Mouse (Mus musculus) B cell, adult 2 months (primary cell): Measurements from ENCODE around the gene Psg18.
"Not testable (repeated sequence)": the region's sequence is repeated elsewhere in the genome, so short reads cannot be mapped to it uniquely, and the experiment has no call there.

ENCODE experiments used
- DNase-seq, 2 experiments: peaks; one replicate each; pipeline ENCODE4 v3.0.0; 2022

Gene Psg18

GRCm38 (mm10) chr7:18354909-18355308 lies at the start of gene Psg18:
Psg18 (minus strand) TSS chr7:18355009.
- DNase-seq, result not testable (repeated sequence)

- DNase-seq, result no peak
Measured at GRCm38 (mm10) chr7:18403407-18403806, 48.6 kb upstream of the Psg18 start.

- DNase-seq, result no peak
Measured at GRCm38 (mm10) chr7:18402527-18403237, 47.9 kb upstream of the Psg18 start.

- not testable (repeated sequence) for DNase-seq
Measured at GRCm38 (mm10) chr7:18391483-18391882, 36.7 kb upstream of the Psg18 start.

GRCm38 (mm10) chr7:18378295-18378694 lies 23.5 kb upstream of the Psg18 start:
- no peak for DNase-seq

GRCm38 (mm10) chr7:18335411-18335810 lies 19.4 kb downstream of the Psg18 start:
- not testable (repeated sequence) for DNase-seq
